Mouse (Mus musculus): ENCODE measurements around the gene Rps15. TPM values are rescaled to one million over a fixed set of nuclear protein-coding genes. Genes with fewer than 3 reads are reported as not detected.

Gene Rps15
- total and polyA plus RNA-seq, 3 experiments, result 2,279 to 5,342 (median 2,739) TPM

DNA sequence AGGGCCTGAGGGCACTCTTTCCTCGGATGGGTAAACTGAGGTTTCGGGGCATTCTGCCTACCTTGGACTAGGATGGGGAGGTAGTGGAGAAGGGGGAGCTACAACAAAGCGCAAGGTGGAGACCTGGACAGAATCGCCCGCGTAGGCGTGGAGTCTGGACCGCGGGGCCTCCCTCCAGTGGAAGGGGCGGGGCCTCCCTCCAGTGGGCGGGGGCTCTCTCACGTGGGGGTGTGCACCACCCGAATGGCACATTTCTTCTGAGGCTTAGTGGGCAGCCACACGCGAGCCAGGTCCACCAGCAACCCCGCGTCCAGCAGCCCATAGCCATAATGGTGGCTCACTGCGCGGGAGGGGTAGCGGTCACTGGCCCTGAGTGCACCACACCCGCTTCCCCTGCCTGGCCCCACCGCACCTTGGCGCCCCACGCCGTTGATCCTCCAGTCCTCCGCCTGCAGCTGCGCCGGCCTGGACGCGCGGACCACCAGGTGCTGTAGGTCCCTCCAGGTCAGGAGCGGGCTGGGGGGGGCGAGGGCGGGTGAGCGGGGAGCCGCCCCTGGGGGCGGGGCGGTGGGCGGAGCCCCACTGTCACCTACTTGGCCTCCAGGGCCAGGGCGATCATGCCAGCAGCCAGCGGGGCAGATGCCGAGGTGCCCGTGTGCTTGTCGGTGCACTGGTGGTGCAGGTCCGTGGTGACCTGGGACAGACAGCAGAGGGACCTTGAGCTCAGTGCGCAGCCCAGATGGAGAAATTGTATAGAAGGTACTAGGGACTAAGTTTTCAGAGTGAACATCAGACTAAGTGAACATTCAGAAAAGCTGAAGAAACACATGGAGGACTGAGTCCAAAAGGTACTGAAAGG, 31.2 kb downstream of the Rps15 start:
- dilution Hi-C loops (cut with MboI; ENCODE audit: extremely low pct_ligation_motif_present, extremely low pct_unique_long_range_greater_than_20kb, low sequenced_read_pairs), result no loop called here
- H3K4me1 ChIP-seq (ENCODE audit: control insufficient read depth in 1 of 2, insufficient read depth in 2 of 2), result peaks cover 28 to 33% of the 10 kb centered on the region in 2 experiments

More for the DNA sequence above, 31.2 kb downstream of the Rps15 start:
- no peak overlapping the region for H3K27ac ChIP-seq (ENCODE audit: insufficient read depth, low read depth)
- peaks cover 7 to 10% of the 10 kb centered on the region in 2 experiments for H3K36me3 ChIP-seq (replicated peaks in 1 of 2; ENCODE audit: control insufficient read depth in 1 of 2, insufficient read depth in 1 of 2, low read length in 1 of 2)
- no peaks in the 10 kb centered on the region for H3K9me3 ChIP-seq (replicated peaks; ENCODE audit: low read length)
- H3K4me3 ChIP-seq (replicated peaks in 1 of 3; ENCODE audit: low read depth in 2 of 3, low read length in 2 of 3, poor library complexity in 1 of 3), result peak overlapping the region; percentile 41 to 79 (median 53)
- no peak for DNase-seq (ENCODE audit: extremely low read depth)
- in situ Hi-C loops (cut with MboI; ENCODE audit: low pct_ligation_motif_present, low pct_unique_long_range_greater_than_20kb, low sequenced_read_pairs), result no loop called here
- TF ChIP-seq NELFE (IDR thresholded peaks at IDR 0.05; ENCODE audit: low read depth, low read length) (no peak), SIN3A (IDR thresholded peaks at IDR 0.05; ENCODE audit: low read length) (no peak), SMC3 (IDR thresholded peaks at IDR 0.05; ENCODE audit: low read depth, low read length) (no peak), HCFC1 (IDR thresholded peaks at IDR 0.05; ENCODE audit: low read depth, low read length) (no peak), JUND (conservative IDR thresholded peaks at IDR 0.05; ENCODE audit: low read depth, low read length) (no peak), RCOR1 (conservative IDR thresholded peaks at IDR 0.05; ENCODE audit: low read depth, low read length) (no peak), JUN (IDR thresholded peaks at IDR 0.05; ENCODE audit: insufficient read depth, low read depth, low read length) (no peak), KAT2A (IDR thresholded peaks at IDR 0.05; ENCODE audit: insufficient replicate concordance, low read length) (no peak), CHD2 (IDR thresholded peaks at IDR 0.05; ENCODE audit: low read length) (no peak), ZC3H11A (IDR thresholded peaks at IDR 0.05; ENCODE audit: low read depth, low read length) (no peak), ELF1 (IDR thresholded peaks at IDR 0.05; ENCODE audit: low read depth, low read length) (no peak), EP300 (IDR thresholded peaks at IDR 0.05; ENCODE audit: low read length) (no peak), MAFK (IDR thresholded peaks at IDR 0.05; ENCODE audit: insufficient replicate concordance, low read length) (no peak), CTCF (conservative IDR thresholded peaks at IDR 0.05 in 1 of 2, IDR thresholded peaks at IDR 0.05 in 1 of 2; ENCODE audit: low read depth in 2 of 2, low read length in 2 of 2) (no peak), TBP (conservative IDR thresholded peaks at IDR 0.05; ENCODE audit: low read depth, low read length) (no peak), MYC (IDR thresholded peaks at IDR 0.05; ENCODE audit: low read depth, low read length) (no peak), ETS1 (conservative IDR thresholded peaks at IDR 0.05; ENCODE audit: low read depth, low read length) (no peak), TCF12 (IDR thresholded peaks at IDR 0.05; ENCODE audit: low read depth, low read length) (peak; percentile 29; the same call in 1 of the 2 replicates), UBTF (IDR thresholded peaks at IDR 0.05; ENCODE audit: low read depth, low read length) (no peak), MXI1 (IDR thresholded peaks at IDR 0.05; ENCODE audit: low read depth, low read length) (peak; percentile 26), PAX5 (IDR thresholded peaks at IDR 0.05; ENCODE audit: low read length) (no peak), E2F4 (IDR thresholded peaks at IDR 0.05; ENCODE audit: insufficient replicate concordance, low read depth, low read length) (no peak), ZKSCAN1 (IDR thresholded peaks at IDR 0.05; ENCODE audit: borderline replicate concordance, low read depth, low read length) (no peak), IRF4 (IDR thresholded peaks at IDR 0.05; ENCODE audit: low read depth, low read length) (0 out of 2 replicates have a peak, but pooled peaks have one; percentile 13), USF2 (conservative IDR thresholded peaks at IDR 0.05; ENCODE audit: low read depth, low read length) (no peak), RAD21 (IDR thresholded peaks at IDR 0.05; ENCODE audit: low read depth, low read length) (no peak), GABPA (IDR thresholded peaks at IDR 0.05; ENCODE audit: insufficient replicate concordance, low read depth, low read length) (no peak), ZMIZ1 (IDR thresholded peaks at IDR 0.05; ENCODE audit: low read depth, low read length) (no peak), BHLHE40 (IDR thresholded peaks at IDR 0.05; ENCODE audit: low read depth, low read length) (0 out of 2 replicates have a peak, but pooled peaks have one; percentile 27), CHD1 (IDR thresholded peaks at IDR 0.05; ENCODE audit: low read depth, low read length) (no peak), MAX (IDR thresholded peaks at IDR 0.05; ENCODE audit: low read length) (no peak), MAZ (IDR thresholded peaks at IDR 0.05; ENCODE audit: low read depth, low read length) (no peak), MEF2A (IDR thresholded peaks at IDR 0.05; ENCODE audit: borderline replicate concordance, low read depth, low read length) (no peak), NRF1 (IDR thresholded peaks at IDR 0.05; ENCODE audit: low read depth, low read length) (0 out of 2 replicates have a peak, but pooled peaks have one; percentile 2), USF1 (IDR thresholded peaks at IDR 0.05; ENCODE audit: low read depth, low read length) (no peak), POLR2AphosphoS2 (IDR thresholded peaks at IDR 0.05; ENCODE audit: low read depth, low read length) (no peak), POLR2A (IDR thresholded peaks at IDR 0.05; ENCODE audit: low read depth, low read length) (0 out of 2 replicates have a peak, but pooled peaks have one; percentile 12), ZNF384 (IDR thresholded peaks at IDR 0.05; ENCODE audit: low read depth, low read length) (no peak)
- peaks cover 13% of the 10 kb centered on the region for H3K79me2 ChIP-seq (replicated peaks; ENCODE audit: control insufficient read depth, extremely low read depth, insufficient read depth, poor library complexity, severe bottlenecking)
- H3K9ac ChIP-seq (ENCODE audit: insufficient read depth, low read depth), result peak overlapping the region; percentile 8
- H3K27me3 ChIP-seq (replicated peaks), result peaks cover 35% of the 10 kb centered on the region
- peak overlapping the region; percentile 53 for H3K4me2 ChIP-seq (ENCODE audit: insufficient read depth, low read depth, poor library complexity, severe bottlenecking)
